ENCODE assay signal across 7 mouse cellular contexts in the genomic region with DNA sequence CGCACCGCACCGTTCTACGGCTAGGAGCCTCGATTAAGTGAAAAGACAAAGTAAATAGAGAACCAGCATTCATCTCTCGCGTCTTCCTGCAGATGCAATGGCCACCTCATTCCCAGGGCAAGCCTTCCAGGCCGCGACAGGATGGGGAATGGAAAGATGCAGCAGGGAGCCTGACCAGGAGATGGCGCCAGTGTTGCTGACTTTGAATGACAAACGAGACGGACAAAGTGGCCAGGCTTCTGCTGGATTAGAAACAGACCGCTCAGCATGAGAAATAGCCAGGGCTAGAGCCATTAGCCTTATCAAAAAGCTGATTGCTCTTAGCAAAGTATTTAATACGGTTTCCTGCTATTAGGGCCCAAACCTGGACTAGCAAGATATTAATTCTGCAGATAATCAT.
DNase-seq lines count a peak whose midpoint lies in the region; ATAC-seq and TF ChIP-seq lines count a peak whose summit lies in the region.

No protein-coding gene starts in this region.

- H3K4me2 ChIP-seq in hindbrain, embryonic 16.5 days (ENCODE audit: low read length) = no peak overlapping the region
- H3K4me2 ChIP-seq in midbrain, embryonic 11.5 days = no peak overlapping the region

- H3K9me3 ChIP-seq in hindbrain, embryonic 16.5 days (ENCODE audit: control insufficient read depth, low read length) = no peaks in the 10 kb centered on the region
- no peaks in the 10 kb centered on the region for H3K9me3 ChIP-seq in midbrain, embryonic 11.5 days (ENCODE audit: control insufficient read depth, low read length)

- H3K36me3 ChIP-seq in hindbrain, embryonic 16.5 days (ENCODE audit: control insufficient read depth, insufficient read depth, low read length) = no peaks in the 10 kb centered on the region
- no peaks in the 10 kb centered on the region for H3K36me3 ChIP-seq in midbrain, embryonic 11.5 days (ENCODE audit: control insufficient read depth, insufficient read depth, low read length)

- H3K4me1 ChIP-seq in hindbrain, embryonic 16.5 days (ENCODE audit: control insufficient read depth, insufficient read depth, low read depth, low read length) = peaks cover 4% of the 10 kb centered on the region; the same call in 1 of the 2 replicates
- no peaks in the 10 kb centered on the region for H3K4me1 ChIP-seq in midbrain, embryonic 11.5 days (ENCODE audit: control insufficient read depth, insufficient read depth, low read length)

- no peak overlapping the region for H3K27ac ChIP-seq in hindbrain, embryonic 16.5 days (ENCODE audit: low read depth, low read length)
- no peak overlapping the region for H3K27ac ChIP-seq in left cerebral cortex, adult 2 months
- H3K27ac ChIP-seq in midbrain, embryonic 11.5 days (ENCODE audit: low read depth, low read length) = no peak overlapping the region

- peak; percentile 94 for TF ChIP-seq CTCF in left cerebral cortex, adult 2 months (IDR thresholded peaks at IDR 0.05)

- no peak overlapping the region for H3K4me3 ChIP-seq in hindbrain, embryonic 16.5 days (ENCODE audit: low read length)
- H3K4me3 ChIP-seq in left cerebral cortex, adult 2 months = no peak overlapping the region
- no peak overlapping the region for H3K4me3 ChIP-seq in midbrain, embryonic 11.5 days (ENCODE audit: low read depth, low read length)

- peak; percentile 16 for DNase-seq in T-cell, adult 2 months (ENCODE audit: low spot score)
- peak; percentile 77 for DNase-seq in cerebellum, adult 11-12 months
- DNase-seq in frontal cortex, adult 2 months (ENCODE audit: extremely low spot score in 1 of 2, low spot score in 1 of 2) = peak; percentile 63 to 96
- DNase-seq in left cerebral cortex, adult 2 months (ENCODE audit: extremely low spot score in 1 of 2, low spot score in 2 of 2) = peak; percentile 81 to 92
- peak; percentile 99 for DNase-seq in midbrain, embryonic 11.5 days (ENCODE audit: low spot score, missing footprints)
- peak; percentile 38 to 67 for DNase-seq in spleen, postnatal 10 days (ENCODE audit: low spot score in 2 of 2)

- WGBS in hindbrain, embryonic 16.5 days = 7% methylated on average over 14 of the region's 14 CpGs
- WGBS in midbrain, embryonic 11.5 days = 7% methylated on average over 14 of the region's 14 CpGs

- peak; percentile 75 for ATAC-seq in hindbrain, embryonic 16.5 days
- ATAC-seq in midbrain, embryonic 11.5 days (ENCODE audit: low FRiP score) = peak; percentile 73; the same call in 1 of the 2 replicates

- intact Hi-C loops in left cerebral cortex, adult 2 months (cut with DNase I) = loop anchor here (2.0 to 10.0 kb wide), 4 partner anchors 169 to 569 kb away; partner anchors contain the start of gene Vstm2l

- no peak overlapping the region for H3K9ac ChIP-seq in hindbrain, embryonic 16.5 days (ENCODE audit: low read depth, low read length)
- no peak overlapping the region for H3K9ac ChIP-seq in midbrain, embryonic 11.5 days (ENCODE audit: low read length)

- no peaks in the 10 kb centered on the region for H3K27me3 ChIP-seq in hindbrain, embryonic 16.5 days (replicated peaks; ENCODE audit: control insufficient read depth, insufficient read depth, low read length)
- H3K27me3 ChIP-seq in midbrain, embryonic 11.5 days (ENCODE audit: control insufficient read depth, insufficient read depth, low read length) = no peaks in the 10 kb centered on the region

Comparison
In these comparisons a context has a peak if more than half of its experiments do, and no peak if none do; other contexts are left out.
1. DNase-seq: peak in every context shown above with its lines; median percentile 99 in midbrain, embryonic 11.5 days; 86 in left cerebral cortex, adult 2 months; 80 in frontal cortex, adult 2 months; 77 in cerebellum, adult 11-12 months; 52 in spleen, postnatal 10 days; 16 in T-cell, adult 2 months.